Mouse (Mus musculus) ovary, postnatal 36 days (tissue): ENCODE data around the gene Nuak1.

Experiments
- DNase-seq: peaks from one replicate; pipeline ENCODE4 v3.0.0; 2022; ENCODE audit warnings: low spot score, mixed read lengths

Nuak1 gene

DNA sequence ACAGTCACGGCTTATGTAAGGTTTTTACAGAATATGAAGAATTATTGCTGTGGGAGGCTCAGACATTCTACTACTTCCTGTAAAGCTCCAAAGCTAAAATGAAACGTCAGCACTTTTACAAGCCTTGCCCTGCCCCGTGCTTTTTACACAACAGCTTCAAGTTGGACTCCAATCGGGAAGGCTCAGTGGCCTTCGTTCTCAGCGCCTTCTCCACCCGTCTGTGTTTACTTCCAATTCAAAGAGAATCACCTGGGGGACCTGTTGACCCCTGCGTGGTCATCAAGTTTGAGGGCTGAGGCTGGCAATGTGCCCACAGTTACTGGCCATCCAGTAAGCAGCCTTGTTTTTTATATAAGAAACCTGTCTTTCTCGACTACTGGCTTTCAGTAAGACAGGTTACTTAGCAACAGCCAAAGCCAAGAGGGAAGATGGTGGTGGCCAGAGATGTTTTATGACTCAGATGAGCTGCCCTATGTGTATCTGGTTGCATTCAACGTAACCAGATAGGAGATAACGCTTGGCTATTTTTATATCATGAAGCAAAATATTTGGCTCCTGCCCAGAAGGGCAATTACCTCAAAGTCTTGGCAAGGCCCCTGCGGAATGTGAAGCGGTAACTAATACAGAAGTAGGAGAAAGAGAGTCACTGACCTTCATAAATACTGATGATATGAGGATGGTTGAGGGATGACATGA, 31.3 kb downstream of the Nuak1 start:
- no peak for DNase-seq

DNA sequence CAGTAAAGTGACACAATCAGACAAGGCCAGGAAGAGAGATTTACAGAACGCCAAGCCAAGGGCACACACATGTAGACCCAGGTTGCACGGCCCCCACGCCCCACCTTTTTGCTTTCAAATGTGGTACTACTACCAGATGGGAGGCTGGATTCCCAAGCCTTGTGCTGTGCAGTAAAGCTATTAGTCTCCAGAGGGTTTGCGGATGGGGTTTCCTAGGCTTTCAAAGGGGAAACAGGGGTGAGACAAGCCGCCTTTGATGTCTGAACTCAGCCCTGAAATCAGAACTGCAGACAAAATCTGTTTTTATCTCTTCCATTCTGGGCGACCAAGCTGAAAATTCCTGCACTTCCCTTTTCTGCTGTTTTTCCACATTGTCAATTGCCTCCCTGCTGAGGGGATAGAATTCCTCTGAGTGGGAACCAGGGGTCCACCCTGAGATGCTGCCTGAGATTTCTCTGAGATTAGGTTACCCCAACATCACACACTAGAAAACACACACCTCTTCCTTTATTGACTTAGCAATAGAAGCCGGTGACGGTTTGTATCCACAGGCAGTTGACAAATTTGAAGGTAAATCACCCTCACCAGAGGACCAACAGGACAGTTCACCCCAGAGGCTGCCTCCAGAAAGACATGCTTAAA, 35.1 kb downstream of the Nuak1 start:
- no peak for DNase-seq

DNA sequence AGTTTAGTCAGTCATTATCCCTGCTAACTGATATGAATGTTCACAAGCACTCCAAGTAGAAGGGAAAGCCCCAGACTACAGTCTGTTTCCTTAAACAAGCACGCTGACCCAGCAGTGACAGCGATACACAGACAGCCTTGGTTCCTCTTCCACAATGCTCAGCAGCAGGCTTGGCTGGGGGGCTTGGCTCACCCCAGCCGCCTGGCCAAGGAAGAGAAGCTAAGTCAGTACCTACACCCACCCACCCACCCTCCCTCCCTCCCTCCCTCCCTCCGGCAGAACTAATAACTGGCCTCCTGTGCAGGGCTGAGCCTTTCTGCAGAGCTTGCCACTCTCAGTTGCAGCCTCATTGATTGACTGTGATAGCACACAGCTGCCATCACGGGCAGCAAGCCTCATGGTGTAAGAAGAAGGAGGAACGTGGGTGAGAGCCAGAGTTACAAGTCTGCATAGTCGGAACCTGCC, 38.5 kb downstream of the Nuak1 start:
- no peak for DNase-seq

DNA sequence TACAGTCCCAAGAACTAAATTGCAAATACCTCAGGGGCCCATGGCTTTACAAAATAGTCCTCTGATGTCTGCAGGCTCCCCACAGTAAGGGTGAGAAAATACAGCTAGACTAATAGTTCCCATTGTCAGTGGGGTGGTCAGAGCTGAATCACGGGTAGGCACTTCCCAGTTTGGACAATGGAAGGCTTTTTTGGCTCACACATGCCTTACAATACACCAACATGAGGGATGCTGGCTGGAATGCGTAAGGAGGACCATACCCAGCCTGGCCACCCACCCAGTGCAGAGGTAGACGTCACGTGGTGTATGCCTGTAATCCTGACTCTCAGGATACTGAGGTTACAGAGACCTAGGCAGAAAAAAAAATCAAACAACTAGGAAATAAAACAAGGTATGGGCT, 39.2 kb downstream of the Nuak1 start:
- DNase-seq: no peak

DNA sequence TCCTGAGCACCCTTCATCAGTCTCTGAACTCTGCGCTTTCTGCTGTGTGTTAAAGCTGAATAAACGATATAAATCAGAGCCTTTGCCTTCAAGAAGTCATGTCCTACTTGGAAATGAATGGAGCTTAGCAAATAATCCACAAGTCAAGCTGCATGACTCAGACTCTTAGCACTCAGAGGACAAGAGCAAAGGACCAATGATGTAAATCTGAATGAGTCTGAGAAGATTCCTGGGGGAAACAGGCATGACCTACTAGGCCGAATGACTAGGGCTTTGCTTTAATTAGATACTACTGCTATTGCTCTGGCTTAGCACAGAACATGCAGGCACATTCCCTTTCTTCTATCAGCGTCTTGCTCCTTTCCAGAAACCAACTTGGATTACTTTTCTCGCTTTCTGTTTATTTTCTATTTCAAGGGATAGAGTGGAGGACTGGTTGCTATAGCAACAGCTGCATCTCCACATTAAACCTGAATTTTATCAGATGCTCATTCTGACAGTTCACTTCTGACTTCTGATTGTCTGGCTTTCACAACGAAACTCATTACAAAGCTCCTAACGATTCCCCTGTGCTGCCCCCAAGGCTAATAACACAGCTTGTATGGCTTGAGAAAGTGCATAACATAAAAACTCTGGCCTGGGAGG, 40.2 kb downstream of the Nuak1 start:
- DNase-seq: no peak

DNA sequence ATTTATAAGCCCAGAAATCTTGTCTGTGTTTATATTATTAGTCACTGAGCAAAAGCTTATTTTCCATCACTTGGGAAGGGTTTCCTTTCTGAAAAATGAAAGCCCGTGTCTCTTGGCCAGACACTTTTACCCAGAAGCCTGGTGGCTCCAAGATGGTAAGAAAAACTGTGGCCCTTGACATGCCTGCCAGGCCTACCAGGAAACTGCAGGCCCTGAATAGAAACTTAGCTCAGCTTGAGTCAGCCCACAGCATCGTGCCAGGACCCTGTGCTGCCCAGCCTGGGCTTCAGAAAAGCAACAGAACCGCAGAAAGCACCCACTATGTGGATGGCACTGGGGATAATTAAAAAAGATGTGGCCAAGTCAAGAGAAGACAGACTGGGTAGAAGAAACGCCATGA, 43.1 kb downstream of the Nuak1 start:
- DNase-seq: no peak

DNA sequence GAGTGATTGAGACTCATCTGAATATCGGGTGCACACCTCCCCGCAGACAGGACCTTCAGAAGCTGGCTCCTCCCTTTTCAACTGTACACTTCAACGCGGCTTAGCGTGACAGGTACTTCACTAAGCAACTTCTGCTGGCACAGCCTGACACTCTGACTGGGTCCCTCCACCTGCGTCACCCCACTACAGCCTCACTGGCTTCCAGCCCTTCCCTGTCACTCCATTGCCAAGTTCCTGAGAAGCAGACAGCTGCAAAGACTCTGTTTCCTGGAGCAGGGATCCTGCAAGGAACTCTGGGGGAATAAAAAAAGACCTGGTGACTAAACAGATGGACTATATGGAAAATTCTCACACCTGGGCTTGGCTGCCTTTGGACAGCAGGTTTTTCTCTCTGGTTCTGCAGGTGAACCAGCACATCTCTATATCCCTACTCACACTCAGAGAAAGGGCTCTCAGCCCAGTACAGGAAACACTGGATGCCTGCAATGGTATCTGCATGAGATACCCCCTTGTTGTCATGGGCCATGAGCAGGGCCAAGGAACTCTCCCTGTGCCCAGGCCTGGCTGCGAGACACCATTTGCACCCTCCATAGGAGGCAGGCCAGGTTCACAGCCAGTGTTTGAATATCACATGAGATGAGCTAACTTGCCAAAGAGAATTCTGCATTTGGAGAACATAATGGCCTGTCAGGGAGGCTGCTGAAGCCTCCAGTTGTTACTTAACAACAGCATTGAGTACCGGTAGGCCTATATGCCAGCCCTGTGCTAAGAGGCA, 44.3 kb downstream of the Nuak1 start:
- DNase-seq: no peak

DNA sequence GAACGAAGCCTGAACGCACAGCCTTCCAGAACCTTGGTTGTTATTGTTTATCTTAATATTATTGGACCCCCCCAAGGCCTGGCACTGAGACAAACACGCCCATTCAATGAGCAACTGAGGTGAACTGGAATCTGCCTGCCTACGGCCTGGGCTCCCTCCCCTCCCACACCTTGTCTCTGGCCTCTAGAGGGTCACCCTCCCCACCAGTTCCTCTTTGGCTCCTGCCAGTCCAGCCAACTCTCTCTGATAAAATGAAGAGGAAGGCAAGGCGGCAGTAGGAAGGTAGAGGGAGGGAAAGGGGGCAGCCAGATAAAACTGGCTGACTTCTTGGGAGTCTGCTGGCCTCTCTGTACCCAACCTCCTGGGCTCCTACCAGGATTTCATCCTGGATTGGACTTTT, 45.1 kb downstream of the Nuak1 start:
- DNase-seq: no peak

DNA sequence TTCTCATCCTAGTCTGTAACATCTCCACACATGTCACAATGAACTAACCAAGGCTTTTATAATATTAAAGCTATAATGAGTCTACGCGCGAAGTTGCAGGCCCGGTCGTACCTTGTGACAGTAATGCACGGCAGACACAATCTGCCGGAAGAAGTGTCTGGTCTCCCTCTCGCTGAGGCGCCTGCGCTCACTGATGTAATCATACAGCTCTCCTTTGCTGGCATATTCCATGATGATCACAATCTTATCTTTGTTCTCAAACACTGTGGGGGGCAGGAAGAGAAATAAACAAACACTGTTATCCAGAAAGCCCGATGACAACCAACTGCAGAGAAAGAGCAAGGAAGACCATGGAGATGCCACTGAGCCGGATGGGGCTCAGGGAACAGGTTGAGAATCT, 46.5 kb downstream of the Nuak1 start:
- no peak for DNase-seq

DNA sequence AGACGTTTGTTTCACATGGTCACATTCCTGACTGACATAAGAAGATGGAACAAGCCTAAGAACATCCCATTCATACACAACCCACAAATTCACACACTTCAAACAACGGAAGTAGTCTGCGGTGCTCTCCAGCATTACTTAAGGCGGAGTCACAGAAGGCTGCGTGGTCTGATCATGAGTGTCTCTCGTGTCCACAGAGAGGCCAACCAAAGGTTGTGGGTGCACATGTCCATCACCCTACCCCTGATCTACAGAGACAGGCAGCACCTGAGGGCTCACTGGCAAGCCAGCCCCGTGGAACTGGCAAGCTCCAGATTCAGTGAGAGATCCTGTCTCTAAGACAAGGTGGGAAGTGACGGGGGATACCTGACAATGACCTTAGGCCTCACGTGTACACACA, 47.0 kb downstream of the Nuak1 start:
- no peak for DNase-seq

DNA sequence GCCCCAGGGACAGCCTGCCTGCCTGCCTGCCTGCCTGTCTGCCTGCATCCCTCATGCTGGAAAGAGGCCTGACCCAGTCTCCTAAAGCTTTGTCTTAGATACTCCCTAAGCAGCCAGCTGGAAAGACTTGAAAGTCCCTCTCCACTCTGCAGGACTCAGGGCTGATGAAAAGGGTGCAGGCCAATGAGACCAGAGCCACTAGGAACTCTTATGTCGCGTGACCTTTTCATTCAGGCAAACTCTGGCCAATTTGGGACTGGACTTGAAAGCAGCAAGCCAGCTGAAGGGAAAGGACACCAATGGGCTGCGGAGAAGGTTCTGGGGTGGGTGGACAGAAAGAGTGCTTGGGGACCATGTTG, 47.7 kb downstream of the Nuak1 start:
- DNase-seq: no peak

DNA sequence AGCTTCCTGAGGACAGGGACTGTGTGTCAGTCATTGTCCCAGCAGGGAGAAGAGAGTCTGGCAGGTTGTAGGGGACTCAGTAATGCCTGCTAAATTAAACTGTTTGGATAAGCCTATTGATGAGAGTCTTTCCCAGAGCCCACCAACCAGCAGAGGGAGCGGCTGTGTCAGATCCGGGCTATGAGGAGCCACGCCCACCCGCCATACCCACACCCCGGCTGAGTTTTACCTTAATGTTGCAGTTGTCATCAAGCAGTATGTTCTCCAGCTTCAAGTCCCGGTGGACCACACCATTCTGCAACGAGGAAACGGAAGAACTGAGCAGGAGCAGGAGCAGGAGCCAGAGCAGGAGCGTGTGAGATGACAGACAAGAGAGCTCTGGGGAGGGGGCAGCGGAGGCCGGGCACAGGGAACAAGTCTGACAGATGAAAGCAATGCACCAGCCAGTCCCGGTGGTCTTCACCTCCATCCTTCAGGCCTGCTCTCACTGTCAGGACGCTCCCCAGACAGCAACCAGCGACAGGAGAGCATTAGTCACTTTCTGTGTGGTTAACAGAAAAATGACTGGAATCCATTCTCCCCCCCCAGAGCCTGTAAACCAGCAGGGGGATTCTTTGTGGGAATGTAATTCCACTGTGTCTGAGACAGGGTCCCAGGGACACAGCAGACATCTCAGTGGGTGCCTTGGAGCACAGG, 48.2 kb downstream of the Nuak1 start:
- no peak for DNase-seq

DNA sequence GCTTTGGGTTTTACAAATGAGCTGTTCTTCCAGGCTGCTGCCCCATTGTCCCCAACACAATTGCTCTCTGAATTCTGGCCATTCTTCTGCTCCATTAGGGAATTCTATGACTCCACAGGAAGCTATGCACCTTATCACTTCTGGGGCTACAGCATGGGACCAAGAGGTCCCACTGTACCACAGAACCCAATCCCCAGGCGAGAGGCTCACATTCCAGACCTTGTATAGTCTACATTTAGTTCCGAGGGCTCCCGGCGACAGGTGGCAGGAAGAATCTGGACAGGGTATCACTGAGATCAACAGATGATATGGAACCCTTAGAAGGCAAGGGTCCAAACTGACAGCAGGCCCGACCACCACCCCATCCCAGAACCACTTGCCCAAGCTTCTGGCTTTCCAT, 50.7 kb downstream of the Nuak1 start:
- no peak for DNase-seq

DNA sequence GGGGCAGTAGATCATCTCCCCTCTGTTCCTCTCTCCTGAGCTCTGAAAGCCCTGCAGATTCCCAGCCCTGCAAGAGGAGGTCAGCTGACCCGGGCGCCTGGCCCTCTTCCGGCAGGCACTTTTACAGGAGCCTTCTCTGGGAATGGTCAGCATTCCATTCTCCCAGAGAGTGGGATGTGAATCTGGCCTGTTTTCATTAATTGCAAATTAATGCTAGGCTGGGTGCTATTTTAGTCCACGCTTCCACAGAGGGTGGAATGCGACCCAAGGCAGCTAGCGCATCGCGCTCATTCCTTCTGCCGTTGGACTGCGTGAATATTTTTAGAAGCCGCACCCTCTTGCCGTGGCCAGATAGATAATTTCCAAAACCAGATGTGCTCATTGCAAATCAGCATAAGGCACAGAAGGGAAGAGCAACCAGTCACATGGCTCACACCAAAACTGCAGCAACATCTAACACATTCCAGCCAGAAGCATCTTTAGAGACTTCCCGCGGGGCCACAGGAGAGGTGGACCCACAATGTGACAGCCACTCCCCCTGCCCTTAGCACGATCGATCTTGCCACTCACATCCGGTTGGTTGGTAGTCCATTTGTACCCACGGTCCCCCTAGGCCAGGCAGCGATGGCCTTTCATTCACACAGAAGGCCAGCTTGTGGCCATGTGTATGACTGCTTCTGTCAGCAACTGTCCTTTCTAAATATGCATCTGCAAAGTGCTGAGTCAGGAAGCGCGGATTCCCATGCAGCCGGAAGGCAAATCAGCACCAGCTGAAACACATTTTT, 51.8 kb downstream of the Nuak1 start:
- no peak for DNase-seq

DNA sequence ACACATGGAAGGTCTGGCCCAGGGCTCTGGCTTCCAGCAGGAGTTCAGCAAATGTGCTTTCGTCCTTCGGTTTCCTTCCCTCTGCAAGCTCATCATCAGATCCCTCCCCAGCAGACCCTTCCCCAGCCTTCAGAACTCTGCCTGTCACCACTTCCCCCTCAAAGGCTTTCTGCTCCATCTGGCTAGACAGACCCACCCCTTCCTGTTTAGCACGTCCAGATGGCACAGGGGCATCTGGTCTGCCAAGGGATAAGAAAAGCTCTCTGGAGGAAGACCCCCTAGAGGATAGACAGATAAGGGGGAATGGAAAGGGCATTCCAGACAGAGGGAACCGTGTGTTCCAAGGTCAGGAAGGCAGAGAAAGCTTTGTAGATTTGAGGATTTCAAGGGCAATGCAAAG, 53.1 kb downstream of the Nuak1 start:
- no peak for DNase-seq

DNA sequence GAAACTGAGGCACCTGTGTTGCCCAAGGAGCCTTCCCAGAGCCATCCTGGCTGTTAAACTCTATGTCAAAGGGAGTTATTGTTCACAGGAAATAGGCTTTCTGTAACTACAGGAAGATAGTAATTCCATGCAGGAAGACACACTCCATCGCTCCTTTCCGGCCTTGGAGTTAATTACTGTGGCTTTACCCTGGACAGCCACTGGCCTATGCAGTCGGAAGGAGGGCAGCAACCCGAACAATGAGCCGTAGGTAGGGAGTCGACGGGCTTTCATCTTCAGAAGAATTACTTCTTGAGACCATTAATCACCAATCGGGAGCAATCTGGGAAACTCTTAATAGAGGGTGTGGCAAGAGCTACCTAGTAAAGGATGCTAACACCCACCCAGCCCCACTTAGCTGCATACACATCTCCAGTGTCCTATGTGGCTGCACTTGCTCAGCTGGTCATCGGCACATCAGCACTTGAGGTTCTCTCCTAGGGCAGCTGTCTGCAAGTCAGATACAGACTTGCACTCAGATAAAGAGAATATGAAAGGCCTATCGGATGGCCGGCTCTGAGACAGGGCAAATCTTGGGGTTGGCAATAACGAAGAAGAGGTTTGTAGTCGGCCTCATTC, 53.7 kb downstream of the Nuak1 start:
- no peak for DNase-seq

DNA sequence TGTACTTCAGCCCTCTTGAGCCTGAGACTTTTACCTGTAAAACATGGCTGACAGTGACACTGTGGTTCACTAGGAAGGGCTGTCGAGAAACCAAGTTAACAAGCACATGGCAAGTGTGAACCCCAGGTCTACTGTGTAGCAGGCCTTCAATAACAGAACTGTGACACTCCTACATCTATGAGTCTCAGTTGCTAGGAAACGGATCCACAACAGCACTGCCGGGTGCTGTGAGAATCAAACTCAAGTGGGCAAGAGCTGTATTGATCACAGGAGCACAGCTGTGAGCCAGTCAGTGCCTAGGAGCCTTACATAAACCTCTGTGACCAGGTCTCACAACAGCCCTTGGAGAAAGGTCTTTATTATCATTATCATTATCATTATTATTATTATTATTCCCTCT, 54.2 kb downstream of the Nuak1 start:
- no peak for DNase-seq

DNA sequence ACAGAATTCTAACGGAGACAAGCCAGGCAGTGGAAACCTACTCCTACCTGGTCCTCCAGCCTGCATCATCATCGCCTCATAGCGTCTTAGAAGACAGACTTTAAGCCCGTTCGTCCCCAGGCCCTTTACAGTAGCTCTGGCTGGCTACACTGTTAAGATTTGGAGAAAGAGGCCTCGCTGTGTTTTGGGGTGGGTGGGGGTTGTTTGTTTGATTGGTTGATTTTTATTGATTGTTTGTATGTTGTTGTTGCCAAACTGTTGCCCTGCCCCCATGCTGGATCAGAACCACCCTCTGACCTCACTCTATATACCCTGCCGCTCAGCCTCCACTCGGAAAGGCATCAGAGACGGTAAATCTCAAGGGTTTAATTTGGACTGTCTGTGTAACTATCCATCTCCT, 55.6 kb downstream of the Nuak1 start:
- DNase-seq: no peak

DNA sequence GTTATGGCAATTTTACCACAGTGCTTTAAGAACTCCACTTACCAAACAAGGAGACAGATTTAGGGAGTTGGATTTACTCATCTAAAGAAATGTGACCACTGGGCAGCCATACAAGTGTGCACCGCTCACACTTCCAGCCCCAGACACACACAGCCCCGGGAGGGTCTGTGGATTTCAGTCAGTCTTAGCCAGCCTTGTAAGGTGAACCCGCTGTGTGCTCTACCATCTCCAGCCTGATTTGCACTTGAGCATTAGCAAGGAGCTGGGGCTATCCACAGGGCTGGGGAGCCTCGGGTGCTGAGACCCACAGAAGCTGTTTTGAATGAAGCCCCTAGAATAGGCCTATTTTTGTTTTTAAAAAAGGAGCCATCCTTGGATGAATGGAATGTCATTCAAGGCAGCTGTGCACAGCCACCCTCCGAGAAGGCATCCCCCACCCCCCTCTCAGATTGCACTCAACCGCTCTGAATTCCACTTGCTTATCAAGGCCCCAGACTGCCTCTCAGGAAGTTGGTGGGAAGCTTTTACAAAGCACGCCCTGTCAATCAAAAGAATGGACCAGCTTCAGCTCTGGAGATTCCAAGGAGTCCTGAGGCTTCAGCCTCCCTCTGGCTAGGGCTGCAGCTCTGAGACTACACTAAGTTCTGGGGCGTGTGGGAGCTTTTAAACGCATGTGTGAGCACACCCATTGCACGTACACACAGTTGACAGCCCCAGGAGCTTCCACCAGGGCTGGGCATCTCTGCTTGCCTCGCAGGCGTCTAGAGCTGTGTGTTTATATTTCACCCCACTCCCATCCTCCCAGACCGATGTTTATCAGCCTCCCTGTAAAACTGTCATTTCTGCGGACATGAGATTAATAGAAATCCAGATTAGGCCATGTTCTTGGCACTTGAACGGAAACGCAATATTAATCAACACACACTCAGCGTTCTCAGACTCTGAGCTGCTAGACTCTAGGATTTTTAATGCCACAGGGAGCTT, 57.2 kb downstream of the Nuak1 start:
- no peak for DNase-seq
